In genomic region chr2:130351758-130352339, GRCm38 (mm10) we compare ENCODE assay signal across 16 mouse cellular contexts. TPM values are rescaled to one million over a fixed set of nuclear protein-coding genes. Genes with fewer than 3 reads are reported as not detected.
A peak's percentile ranks its signal among the peaks of the same experiment; 100 is the strongest.
DNase-seq lines count a peak whose midpoint lies in the region; ATAC-seq and TF ChIP-seq lines count a peak whose summit lies in the region.
"Had no signal": no experiment of that assay in that cellular context is flagged by ENCODE, and none has a peak within 500 bp of the region (broad histone marks: within the 10 kb centered on the region; RNA-seq: fewer than 3 reads in every experiment).

No protein-coding gene starts in this region.

- H3K4me2 ChIP-seq in neural tube, embryonic 12.5 days (replicated peaks), result no peak overlapping the region
- no peak overlapping the region for H3K4me2 ChIP-seq in hindbrain, embryonic 15.5 days
- no peak overlapping the region for H3K4me2 ChIP-seq in neural tube, embryonic 13.5 days
- H3K4me2 ChIP-seq: heart, embryonic 11.5 days; liver, embryonic 11.5 days had no signal

- peak; percentile 76 for ATAC-seq in frontal cortex, adult (ENCODE audit: low TSS enrichment)
- peak; percentile 71 for ATAC-seq in neural tube, embryonic 12.5 days (ENCODE audit: low FRiP score, low read depth)
- ATAC-seq in hindbrain, embryonic 15.5 days (ENCODE audit: low FRiP score, low read depth), result peak; percentile 63; the same call in 1 of the 2 replicates
- ATAC-seq in neural tube, embryonic 13.5 days (ENCODE audit: low read depth), result peak; percentile 92
- ATAC-seq: lung, postnatal 0 days had no signal

- H3K27ac ChIP-seq in neural tube, embryonic 12.5 days, result no peak overlapping the region
- H3K27ac ChIP-seq in hindbrain, embryonic 15.5 days (replicated peaks), result no peak overlapping the region
- no peak overlapping the region; the same call in 1 of the 2 replicates for H3K27ac ChIP-seq in neural tube, embryonic 13.5 days (replicated peaks)

- no peaks in the 10 kb centered on the region for H3K9me3 ChIP-seq in neural tube, embryonic 12.5 days
- no peaks in the 10 kb centered on the region for H3K9me3 ChIP-seq in hindbrain, embryonic 15.5 days
- H3K9me3 ChIP-seq in neural tube, embryonic 13.5 days, result no peaks in the 10 kb centered on the region

- no peaks in the 10 kb centered on the region for H3K27me3 ChIP-seq in neural tube, embryonic 12.5 days (replicated peaks)
- H3K27me3 ChIP-seq in hindbrain, embryonic 15.5 days, result no peaks in the 10 kb centered on the region
- peaks cover 3% of the 10 kb centered on the region; the same call in 1 of the 2 replicates for H3K27me3 ChIP-seq in neural tube, embryonic 13.5 days

- no peak for TF ChIP-seq CTCF in lung, adult 2 months (IDR thresholded peaks at IDR 0.05; ENCODE audit: insufficient read depth, low read length)

- no peaks in the 10 kb centered on the region for H3K36me3 ChIP-seq in neural tube, embryonic 12.5 days
- H3K36me3 ChIP-seq in hindbrain, embryonic 15.5 days, result no peaks in the 10 kb centered on the region
- no peaks in the 10 kb centered on the region for H3K36me3 ChIP-seq in neural tube, embryonic 13.5 days

- H3K9ac ChIP-seq in neural tube, embryonic 12.5 days, result no peak overlapping the region
- no peak overlapping the region for H3K9ac ChIP-seq in hindbrain, embryonic 15.5 days
- no peak overlapping the region for H3K9ac ChIP-seq in neural tube, embryonic 13.5 days

- no peak overlapping the region for H3K4me3 ChIP-seq in neural tube, embryonic 12.5 days
- no peak overlapping the region for H3K4me3 ChIP-seq in hindbrain, embryonic 15.5 days
- no peak overlapping the region for H3K4me3 ChIP-seq in neural tube, embryonic 13.5 days
- H3K4me3 ChIP-seq in lung, adult 2 months (replicated peaks; ENCODE audit: extremely low read depth, low read depth, low read length), result no peak overlapping the region

- 30% methylated on average over 5 of the region's 5 CpGs for WGBS in neural tube, embryonic 12.5 days
- 24% methylated on average over 5 of the region's 5 CpGs for WGBS in hindbrain, embryonic 15.5 days
- 24% methylated on average over 5 of the region's 5 CpGs for WGBS in neural tube, embryonic 13.5 days
- WGBS in lung, adult 2 months, result 57% methylated on average over 5 of the region's 5 CpGs

- no peaks in the 10 kb centered on the region; the same call in 1 of the 2 replicates for H3K4me1 ChIP-seq in neural tube, embryonic 12.5 days
- peaks cover 8% of the 10 kb centered on the region for H3K4me1 ChIP-seq in hindbrain, embryonic 15.5 days (replicated peaks)
- peaks cover 14% of the 10 kb centered on the region for H3K4me1 ChIP-seq in neural tube, embryonic 13.5 days (replicated peaks)
- no peaks in the 10 kb centered on the region for H3K4me1 ChIP-seq in lung, adult 2 months (ENCODE audit: control insufficient read depth, insufficient read depth, low read length)

- no peak for TF ChIP-seq POLR2A in lung, adult 2 months (IDR thresholded peaks at IDR 0.05; ENCODE audit: borderline replicate concordance, extremely low read depth, low read depth, low read length)

- DNase-seq in frontal cortex, postnatal 25 days (ENCODE audit: low spot score in 2 of 2), result no peak
- DNase-seq in neural tube, embryonic 10.5 days (ENCODE audit: extremely low spot score, low spot score), result no peak
- DNase-seq in lung, adult 2 months, result no peak
- no peak for DNase-seq in spleen, postnatal 10 days (ENCODE audit: low spot score in 2 of 2)
- DNase-seq: cerebellum, adult 11-12 months; gastrocnemius, postnatal 10 days; heart, postnatal 4 days; kidney, adult 9 months; thymus, adult 2 months had no signal

RNA-seq across cellular contexts. Expression of gene Cpxm1, which starts 45.5 kb away (rescaled TPM):
- polyA plus RNA-seq in neural tube, embryonic 12.5 days (2016; fragmentation: Nextera tagmentation; extraction: Ambion mirVana), result 32.2 and 34.3 TPM in 2 replicates
- 29.0 and 32.6 TPM in 2 replicates for polyA plus RNA-seq in hindbrain, embryonic 15.5 days (2015; fragmentation: Nextera tagmentation; extraction: Ambion mirVana)
- polyA plus RNA-seq in neural tube, embryonic 13.5 days (2015; fragmentation: Nextera tagmentation; extraction: Ambion mirVana), result 26.8 and 32.9 TPM in 2 replicates
- 17.6 and 20.5 TPM in 2 replicates for polyA plus RNA-seq in lung, adult 2 months (2012; rRNA removed)

RNA-seq across cellular contexts. Expression of gene Gm28372, which starts 53.2 kb away (rescaled TPM):
- 0.10 and 0.13 TPM in 2 replicates for polyA plus RNA-seq in neural tube, embryonic 12.5 days (2016; fragmentation: Nextera tagmentation; extraction: Ambion mirVana)
- 0.12 and 0.26 TPM in 2 replicates for polyA plus RNA-seq in hindbrain, embryonic 15.5 days (2015; fragmentation: Nextera tagmentation; extraction: Ambion mirVana)
- 0.15 TPM in 1 of 2 replicates, not detected in the other for polyA plus RNA-seq in neural tube, embryonic 13.5 days (2015; fragmentation: Nextera tagmentation; extraction: Ambion mirVana)
- not detected in 2 replicates for polyA plus RNA-seq in lung, adult 2 months (2012; rRNA removed)
- polyA plus RNA-seq: heart, embryonic 11.5 days; liver, embryonic 11.5 days; lung, postnatal 0 days; thymus, adult 2 months had no signal

RNA-seq across cellular contexts. Expression of gene 1700020A23Rik, which starts 53.2 kb away (rescaled TPM):
- polyA plus RNA-seq in neural tube, embryonic 12.5 days (2016; fragmentation: Nextera tagmentation; extraction: Ambion mirVana), result 0.29 TPM in 1 of 2 replicates, not detected in the other
- polyA plus RNA-seq in hindbrain, embryonic 15.5 days (2015; fragmentation: Nextera tagmentation; extraction: Ambion mirVana), result 0.38 and 0.97 TPM in 2 replicates
- polyA plus RNA-seq in neural tube, embryonic 13.5 days (2015; fragmentation: Nextera tagmentation; extraction: Ambion mirVana), result not detected in 2 replicates
- not detected in 2 replicates for polyA plus RNA-seq in lung, adult 2 months (2012; rRNA removed)
- polyA plus RNA-seq: heart, embryonic 11.5 days; liver, embryonic 11.5 days; lung, postnatal 0 days had no signal

RNA-seq across cellular contexts. Expression of gene Tmem239, which starts 54.4 kb away (rescaled TPM):
- polyA plus RNA-seq in neural tube, embryonic 12.5 days (2016; fragmentation: Nextera tagmentation; extraction: Ambion mirVana), result not detected in 2 replicates
- polyA plus RNA-seq in hindbrain, embryonic 15.5 days (2015; fragmentation: Nextera tagmentation; extraction: Ambion mirVana), result 0.36 TPM in 1 of 2 replicates, not detected in the other
- 0.29 TPM in 1 of 2 replicates, not detected in the other for polyA plus RNA-seq in neural tube, embryonic 13.5 days (2015; fragmentation: Nextera tagmentation; extraction: Ambion mirVana)
- not detected in 2 replicates for polyA plus RNA-seq in lung, adult 2 months (2012; rRNA removed)
- polyA plus RNA-seq: heart, embryonic 11.5 days; liver, embryonic 11.5 days; lung, postnatal 0 days; thymus, adult 2 months had no signal

RNA-seq across cellular contexts. Expression of gene Ebf4, which starts 56.9 kb away (rescaled TPM):
- 3.8 and 4.3 TPM in 2 replicates for polyA plus RNA-seq in neural tube, embryonic 12.5 days (2016; fragmentation: Nextera tagmentation; extraction: Ambion mirVana)
- polyA plus RNA-seq in hindbrain, embryonic 15.5 days (2015; fragmentation: Nextera tagmentation; extraction: Ambion mirVana), result 7.0 and 7.5 TPM in 2 replicates
- polyA plus RNA-seq in neural tube, embryonic 13.5 days (2015; fragmentation: Nextera tagmentation; extraction: Ambion mirVana), result 3.6 and 4.3 TPM in 2 replicates
- polyA plus RNA-seq in lung, adult 2 months (2012; rRNA removed), result 3.6 and 3.8 TPM in 2 replicates
